Mouse (Mus musculus) lung, embryonic 15.5 days (tissue): ENCODE measurements at regions not wholly inside any gene's neighbourhood (a gene's known extent, or its start where the extent isn't known, plus 50 kb on each side); places are given as distances from the start of the nearest gene placed in this dataset.

Experiments used
- ATAC-seq: fragments of 200-750 bp; cut with Nextera tagmentation; 2 replicates; pipeline ENCODE4 v1.8.0; 2017; ENCODE audit warnings: moderate number of reproducible peaks, borderline replicate concordance; ENCODE audit not compliant: low FRiP score, low TSS enrichment; ENCODE audit errors: extremely low read depth
- H3K27ac ChIP-seq: fragments of 300-500 bp; sonication (generic); 2 replicates; pipeline ENCODE4 v1.5.1; 2015; ENCODE audit warnings: moderate library complexity, mild to moderate bottlenecking, inconsistent platforms
- H3K27me3 ChIP-seq: fragments of 300-500 bp; sonication (generic); 2 replicates; pipeline ENCODE4 v1.6.1; 2015; ENCODE audit warnings: inconsistent platforms
- H3K36me3 ChIP-seq: fragments of 300-500 bp; sonication (generic); 2 replicates; pipeline ENCODE4 v1.6.1; 2015; ENCODE audit warnings: inconsistent platforms
- H3K4me1 ChIP-seq: fragments of 300-500 bp; sonication (generic); 2 replicates; pipeline ENCODE4 v1.6.1; 2015; ENCODE audit warnings: inconsistent platforms
- H3K4me2 ChIP-seq: fragments of 300-500 bp; sonication (generic); 2 replicates; pipeline ENCODE4 v1.6.1; 2015; ENCODE audit warnings: inconsistent platforms, mild to moderate bottlenecking, moderate library complexity
- H3K4me3 ChIP-seq: fragments of 300-500 bp; sonication (generic); 2 replicates; pipeline ENCODE4 v1.5.1; 2015; ENCODE audit warnings: mild to moderate bottlenecking, inconsistent platforms
- H3K9ac ChIP-seq: fragments of 300-500 bp; sonication (generic); 2 replicates; pipeline ENCODE4 v1.6.1; 2015; ENCODE audit warnings: inconsistent platforms
- H3K9me3 ChIP-seq: fragments of 300-500 bp; sonication (generic); 2 replicates; pipeline ENCODE4 v1.6.1; 2016; ENCODE audit warnings: inconsistent platforms
- WGBS: fragments of 180-500 bp; shearing (Covaris S2); methylation state at CpG from one replicate; pipeline ENCODE4 v1.1.7; 2015; 5-methylcytosine and 5-hydroxymethylcytosine counted together

- no peaks in the 10 kb centered on the region for H3K9me3 ChIP-seq
- no peak overlapping the region for H3K4me2 ChIP-seq
- no peak overlapping the region for H3K9ac ChIP-seq
- no peak overlapping the region for H3K27ac ChIP-seq
- WGBS = 92% methylated on average over 2 of the region's 2 CpGs
- no peak for ATAC-seq
- no peaks in the 10 kb centered on the region for H3K27me3 ChIP-seq
- H3K4me1 ChIP-seq = no peaks in the 10 kb centered on the region
- no peak overlapping the region for H3K4me3 ChIP-seq
- no peaks in the 10 kb centered on the region for H3K36me3 ChIP-seq
Measured at GRCm38 (mm10) chr8:8423443-8423842, 237.6 kb downstream of the Efnb2 start.

GRCm38 (mm10) chr8:8421713-8422112, 239.3 kb downstream of the Efnb2 start:
- H3K9ac ChIP-seq = no peak overlapping the region
- H3K4me3 ChIP-seq = no peak overlapping the region
- 65% methylated on average over 5 of the region's 5 CpGs for WGBS
- H3K4me2 ChIP-seq = no peak overlapping the region
- H3K36me3 ChIP-seq = no peaks in the 10 kb centered on the region
- ATAC-seq = no peak
- no peak overlapping the region for H3K27ac ChIP-seq
- H3K4me1 ChIP-seq = no peaks in the 10 kb centered on the region
- H3K27me3 ChIP-seq = no peaks in the 10 kb centered on the region
- H3K9me3 ChIP-seq = no peaks in the 10 kb centered on the region

GRCm38 (mm10) chr8:8419360-8420330, 241.4 kb downstream of the Efnb2 start:
- no peak for ATAC-seq

GRCm38 (mm10) chr8:8418929-8419328, 242.1 kb downstream of the Efnb2 start:
- no peaks in the 10 kb centered on the region for H3K36me3 ChIP-seq
- H3K4me2 ChIP-seq = no peak overlapping the region
- H3K9ac ChIP-seq = no peak overlapping the region
- H3K27me3 ChIP-seq = no peaks in the 10 kb centered on the region
- no peaks in the 10 kb centered on the region for H3K4me1 ChIP-seq
- WGBS = 87% methylated on average over 6 of the region's 6 CpGs
- no peak overlapping the region for H3K27ac ChIP-seq
- no peak for ATAC-seq
- H3K4me3 ChIP-seq = no peak overlapping the region
- no peaks in the 10 kb centered on the region for H3K9me3 ChIP-seq

More at GRCm38 (mm10) chr8:8419360-8420330, 241.4 kb downstream of the Efnb2 start:
- Histone ChIP-seq H3K4me3 (no peak overlapping the region), H3K9me3 (no peaks in the 10 kb centered on the region), H3K36me3 (no peaks in the 10 kb centered on the region), H3K4me1 (no peaks in the 10 kb centered on the region), H3K27me3 (no peaks in the 10 kb centered on the region), H3K9ac (no peak overlapping the region), H3K4me2 (no peak overlapping the region), H3K27ac (no peak overlapping the region)
- WGBS = 62% methylated on average over 15 of the region's 15 CpGs

- Histone ChIP-seq H3K36me3 (no peaks in the 10 kb centered on the region), H3K9me3 (no peaks in the 10 kb centered on the region), H3K27ac (no peak overlapping the region), H3K4me2 (no peak overlapping the region), H3K9ac (no peak overlapping the region), H3K4me1 (no peaks in the 10 kb centered on the region), H3K4me3 (no peak overlapping the region), H3K27me3 (no peaks in the 10 kb centered on the region)
- no peak for ATAC-seq
- WGBS = 83% methylated on average over 2 of the region's 2 CpGs
Measured at GRCm38 (mm10) chr8:8418525-8418924, 242.5 kb downstream of the Efnb2 start.

GRCm38 (mm10) chr8:8416092-8416701, 244.8 kb downstream of the Efnb2 start:
- Histone ChIP-seq H3K27ac (no peak overlapping the region), H3K9me3 (no peaks in the 10 kb centered on the region), H3K27me3 (no peaks in the 10 kb centered on the region), H3K36me3 (no peaks in the 10 kb centered on the region), H3K4me1 (no peaks in the 10 kb centered on the region), H3K9ac (no peak overlapping the region), H3K4me2 (no peak overlapping the region), H3K4me3 (no peak overlapping the region)
- 56% methylated on average over 10 of the region's 10 CpGs for WGBS
- no peak for ATAC-seq

- Histone ChIP-seq H3K4me1 (no peaks in the 10 kb centered on the region), H3K4me3 (no peak overlapping the region), H3K36me3 (no peaks in the 10 kb centered on the region), H3K4me2 (no peak overlapping the region), H3K27ac (no peak overlapping the region), H3K9ac (no peak overlapping the region), H3K9me3 (no peaks in the 10 kb centered on the region), H3K27me3 (no peaks in the 10 kb centered on the region)
- 66% methylated on average over 3 of the region's 3 CpGs for WGBS
- ATAC-seq = no peak
Measured at GRCm38 (mm10) chr8:8407357-8407756, 253.7 kb downstream of the Efnb2 start.

GRCm38 (mm10) chr8:8403410-8403809, 257.6 kb downstream of the Efnb2 start:
- ATAC-seq = peak; percentile 49; the same call in 1 of the 2 replicates
- Histone ChIP-seq H3K9ac (no peak overlapping the region), H3K9me3 (no peaks in the 10 kb centered on the region), H3K27ac (no peak overlapping the region), H3K4me2 (no peak overlapping the region), H3K4me1 (no peaks in the 10 kb centered on the region), H3K4me3 (no peak overlapping the region), H3K36me3 (no peaks in the 10 kb centered on the region), H3K27me3 (no peaks in the 10 kb centered on the region)
- 43% methylated on average over 3 of the region's 3 CpGs for WGBS

- H3K9me3 ChIP-seq = no peaks in the 10 kb centered on the region
- ATAC-seq = no peak
- no peak overlapping the region for H3K9ac ChIP-seq
- no peak overlapping the region for H3K4me3 ChIP-seq
- no peak overlapping the region for H3K27ac ChIP-seq
- H3K4me2 ChIP-seq = no peak overlapping the region
- H3K36me3 ChIP-seq = no peaks in the 10 kb centered on the region
- H3K27me3 ChIP-seq = no peaks in the 10 kb centered on the region
- H3K4me1 ChIP-seq = no peaks in the 10 kb centered on the region
- WGBS = 41% methylated on average over 5 of the region's 5 CpGs
Measured at GRCm38 (mm10) chr8:8392303-8392702, 268.7 kb downstream of the Efnb2 start.

- H3K9me3 ChIP-seq = no peaks in the 10 kb centered on the region
- H3K36me3 ChIP-seq = no peaks in the 10 kb centered on the region
- H3K4me2 ChIP-seq = no peak overlapping the region
- no peak overlapping the region for H3K9ac ChIP-seq
- no peaks in the 10 kb centered on the region for H3K27me3 ChIP-seq
- no peak overlapping the region for H3K27ac ChIP-seq
- no peak overlapping the region for H3K4me3 ChIP-seq
- ATAC-seq = no peak
- no peaks in the 10 kb centered on the region for H3K4me1 ChIP-seq
- 85% methylated on average over 9 of the region's 9 CpGs for WGBS
Measured at GRCm38 (mm10) chr8:8391321-8391720, 269.7 kb downstream of the Efnb2 start.

GRCm38 (mm10) chr8:8378248-8378647, 282.8 kb downstream of the Efnb2 start:
- Histone ChIP-seq H3K36me3 (no peaks in the 10 kb centered on the region), H3K9ac (no peak overlapping the region), H3K27me3 (no peaks in the 10 kb centered on the region), H3K27ac (no peak overlapping the region), H3K4me1 (0 out of 2 replicates have a peak, but pooled peaks cover 4% of the 10 kb centered on the region), H3K4me3 (no peak overlapping the region), H3K9me3 (no peaks in the 10 kb centered on the region), H3K4me2 (no peak overlapping the region)
- WGBS = 56% methylated on average over 4 of the region's 4 CpGs
- ATAC-seq = no peak

- H3K9ac ChIP-seq = no peak overlapping the region
- H3K27ac ChIP-seq = no peak overlapping the region
- H3K4me3 ChIP-seq = no peak overlapping the region
- no peak overlapping the region for H3K4me2 ChIP-seq
- 0 out of 2 replicates have a peak, but pooled peaks cover 4% of the 10 kb centered on the region for H3K4me1 ChIP-seq
- no peaks in the 10 kb centered on the region for H3K36me3 ChIP-seq
- no peaks in the 10 kb centered on the region for H3K9me3 ChIP-seq
- no peak for ATAC-seq
- 73% methylated on average over 3 of the region's 3 CpGs for WGBS
- no peaks in the 10 kb centered on the region for H3K27me3 ChIP-seq
Measured at GRCm38 (mm10) chr8:8376791-8377190, 284.3 kb downstream of the Efnb2 start.
